Mouse (Mus musculus) olfactory bulb, adult 2 months (tissue): Measurements from ENCODE around the gene Abl1.

Experiments
- CTCF ChIP-seq: fragments of 200-500 bp; IDR thresholded peaks from 2 replicates; pipeline ENCODE4 v1.5.1; 2012; ENCODE audit warnings: low read depth, mild to moderate bottlenecking, low read length, moderate library complexity; ENCODE audit not compliant: insufficient read depth
- POLR2A ChIP-seq: fragments of 200-500 bp; IDR thresholded peaks from 2 replicates; pipeline ENCODE4 v1.6.1; 2012; ENCODE audit warnings: mild to moderate bottlenecking, low read depth, low read length, moderate library complexity; ENCODE audit not compliant: insufficient read depth

DNA sequence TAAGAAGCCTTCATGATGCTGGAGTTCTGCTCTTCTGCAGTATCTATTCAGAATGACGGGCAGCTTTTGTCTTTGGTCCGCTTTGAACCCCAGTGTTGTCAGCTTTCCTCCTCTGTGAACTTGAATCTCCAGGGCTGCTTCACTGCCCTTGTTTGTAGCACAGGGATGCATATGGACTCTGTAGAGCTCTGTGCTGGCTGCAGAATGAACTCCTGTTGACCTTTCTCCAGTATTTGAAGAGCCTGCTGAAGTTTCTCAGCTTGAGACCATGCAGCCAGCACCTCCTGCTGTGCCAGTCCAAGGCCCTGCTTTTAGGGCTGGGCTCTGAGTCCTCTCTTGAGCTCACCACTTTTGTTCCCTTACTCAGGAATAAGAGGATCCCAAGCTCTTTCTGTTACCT, 74.7 kb downstream of the Abl1 start:
- TF ChIP-seq CTCF (no peak), POLR2A (no peak)
